Mouse (Mus musculus) kidney, postnatal 0 days (tissue): ENCODE data around the gene Rasa4. TPM values are rescaled to one million over a fixed set of nuclear protein-coding genes. Genes with fewer than 3 reads are reported as not detected.

Source experiments
- ATAC-seq: fragments of 200-750 bp; cut with Nextera tagmentation; replicated peaks from 2 replicates; pipeline ENCODE4 v1.8.0; 2017; ENCODE audit warnings: low read depth, moderate number of reproducible peaks, moderate TSS enrichment, moderate library complexity; ENCODE audit not compliant: low FRiP score
- DNase-seq: peaks from one replicate; pipeline ENCODE4 v3.0.0-alpha.2; 2016; ENCODE audit warnings: low spot score
- H3K27ac ChIP-seq: fragments of 300-500 bp; sonication (generic); 2 replicates; pipeline ENCODE4 v1.5.1; 2014; ENCODE audit warnings: mild to moderate bottlenecking
- H3K27me3 ChIP-seq: fragments of 300-500 bp; sonication (generic); 2 replicates; pipeline ENCODE4 v1.6.1; 2014; ENCODE audit warnings: low read length, mixed read lengths; ENCODE audit not compliant: insufficient read depth
- H3K36me3 ChIP-seq: fragments of 300-500 bp; sonication (generic); 2 replicates; pipeline ENCODE4 v1.6.1; 2014; ENCODE audit warnings: low read length, mixed read lengths; ENCODE audit not compliant: insufficient read depth
- H3K4me1 ChIP-seq: fragments of 300-500 bp; sonication (generic); replicated peaks from 2 replicates; pipeline ENCODE4 v1.6.1; 2014; ENCODE audit warnings: antibody characterized with exemption, low read length, mixed read lengths; ENCODE audit not compliant: insufficient read depth
- H3K4me2 ChIP-seq: fragments of 300-500 bp; sonication (generic); 2 replicates; pipeline ENCODE4 v1.6.1; 2014; ENCODE audit warnings: mild to moderate bottlenecking, low read length, moderate library complexity, mixed read lengths
- H3K4me3 ChIP-seq: fragments of 300-500 bp; sonication (generic); replicated peaks from 2 replicates; pipeline ENCODE4 v1.5.1; 2014; ENCODE audit warnings: low read depth, low read length
- H3K9ac ChIP-seq: fragments of 300-500 bp; sonication (generic); 2 replicates; pipeline ENCODE4 v1.6.1; 2014; ENCODE audit warnings: low read depth, low read length
- H3K9me3 ChIP-seq: fragments of 300-500 bp; sonication (generic); replicated peaks from 2 replicates; pipeline ENCODE4 v1.6.1; 2016; ENCODE audit warnings: low read length, inconsistent platforms, mixed read lengths
- CTCF ChIP-seq: IDR thresholded peaks from 2 replicates; pipeline ENCODE4 v1.5.1; 2016; ENCODE audit warnings: antibody characterized with exemption, low read depth, mild to moderate bottlenecking, moderate library complexity
- WGBS: fragments of 180-500 bp; shearing (Covaris S2); extraction: QIAGEN DNeasy Blood & Tissue Kit; methylation state at CpG from one replicate; pipeline ENCODE4 v1.1.7; 2014; 5-methylcytosine and 5-hydroxymethylcytosine counted together
- polyA plus RNA-seq: library from polyadenylated mRNA; unstranded; fragments of >200 nt; fragmentation: Nextera tagmentation; extraction: Ambion mirVana; gene quantifications from 2 replicates; pipeline ENCODE4 v1.2.1, GENCODE M21; 2015

Rasa4 gene
- 8.8 and 9.9 TPM in 2 replicates for polyA plus RNA-seq

DNA sequence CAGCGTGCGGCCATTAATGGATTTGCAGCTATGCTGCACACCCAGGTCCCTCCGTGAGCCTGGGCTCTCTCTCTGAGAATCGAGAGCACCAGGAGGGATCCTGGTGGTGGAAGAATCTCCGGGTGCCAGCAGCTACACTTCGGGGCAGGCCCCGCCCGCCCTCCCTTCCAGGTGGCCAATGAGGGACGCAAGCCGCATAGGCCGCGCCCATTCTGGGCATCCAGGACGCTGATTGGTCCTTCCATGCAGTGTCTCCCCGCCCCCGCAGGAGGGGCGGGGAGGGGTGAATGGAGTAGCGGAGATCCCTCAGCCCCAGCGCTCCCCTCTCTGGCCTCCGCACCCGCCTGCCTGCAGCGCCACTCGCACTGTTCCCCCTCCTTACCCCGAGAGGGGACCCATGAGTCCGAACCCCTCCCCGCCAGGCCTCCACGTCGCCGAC is at the start of gene Rasa4:
Gene Rasa4, plus strand, starts transcription at position 248 of the 439 bp plus-strand sequence.
- WGBS = under 1% methylated on average over 28 of the region's 28 CpGs
- H3K36me3 ChIP-seq = no peaks in the 10 kb centered on the region
- TF ChIP-seq CTCF = no peak; the same call in 1 of the 2 replicates
- H3K27me3 ChIP-seq = no peaks in the 10 kb centered on the region
- H3K9me3 ChIP-seq = no peaks in the 10 kb centered on the region
- no peak within 1 kb of the TSS for H3K27ac ChIP-seq
- no peaks in the 10 kb centered on the region for H3K4me1 ChIP-seq
- H3K4me2 ChIP-seq = peak within 1 kb of the TSS; percentile 98
- peak; percentile 92 for ATAC-seq
- H3K9ac ChIP-seq = peak within 1 kb of the TSS; percentile 55; the same call in 1 of the 2 replicates
- DNase-seq = peak; percentile 96
- peak within 1 kb of the TSS; percentile 66 for H3K4me3 ChIP-seq

DNA sequence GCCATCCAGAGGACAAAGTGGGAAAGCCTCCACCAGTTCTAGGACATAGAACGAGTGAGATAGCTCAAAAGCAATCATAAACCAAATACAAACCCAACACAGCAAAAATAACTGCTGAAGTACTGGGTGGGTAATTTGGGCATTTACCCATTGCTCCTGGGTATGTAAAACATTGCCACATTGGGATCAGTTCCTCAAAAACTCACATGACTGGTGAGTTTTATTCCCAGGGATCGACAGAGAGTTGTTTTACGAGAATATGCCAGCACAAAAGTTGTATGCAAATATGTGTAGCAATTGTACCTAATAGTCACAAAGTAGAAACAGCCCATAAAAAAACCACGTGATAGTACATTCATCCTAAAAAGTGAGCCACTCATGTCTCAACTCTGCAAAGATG is 48.8 kb upstream of the Rasa4 start:
- no peak for TF ChIP-seq CTCF
- Histone ChIP-seq H3K4me2 (no peak overlapping the region), H3K4me1 (no peaks in the 10 kb centered on the region), H3K4me3 (no peak overlapping the region), H3K9me3 (no peaks in the 10 kb centered on the region), H3K36me3 (peaks cover 28% of the 10 kb centered on the region), H3K9ac (no peak overlapping the region), H3K27ac (no peak overlapping the region), H3K27me3 (no peaks in the 10 kb centered on the region)
- ATAC-seq (no peak), DNase-seq (no peak)
- 81% methylated on average over 4 of the region's 4 CpGs for WGBS

DNA sequence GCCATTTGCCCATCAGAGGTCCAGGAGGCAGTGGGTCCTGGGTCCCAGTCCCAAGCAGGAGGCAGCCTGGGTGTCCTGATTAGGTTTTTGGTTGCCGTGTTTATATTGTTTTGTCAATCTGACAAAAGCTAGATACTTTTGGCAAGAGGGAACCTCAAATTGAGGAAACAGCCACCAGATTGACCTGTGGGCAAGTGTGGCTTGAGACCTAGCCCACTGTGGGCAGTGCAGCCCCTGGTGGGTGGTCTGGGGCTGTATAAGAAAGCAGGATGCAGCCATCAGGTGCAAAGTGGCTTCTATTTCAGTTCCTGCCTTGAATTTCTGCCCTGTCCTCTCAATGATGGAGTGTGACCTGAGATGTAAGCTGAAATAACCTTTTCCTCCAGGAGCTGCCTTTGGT is 48.4 kb upstream of the Rasa4 start:
- Histone ChIP-seq H3K4me3 (no peak overlapping the region), H3K9me3 (no peaks in the 10 kb centered on the region), H3K4me1 (no peaks in the 10 kb centered on the region), H3K36me3 (peaks cover 24% of the 10 kb centered on the region), H3K4me2 (no peak overlapping the region), H3K27ac (no peak overlapping the region), H3K9ac (no peak overlapping the region), H3K27me3 (no peaks in the 10 kb centered on the region)
- ATAC-seq (no peak), DNase-seq (no peak)
- TF ChIP-seq CTCF = no peak
- WGBS = 92% methylated on average over 1 of the region's 1 CpGs

DNA sequence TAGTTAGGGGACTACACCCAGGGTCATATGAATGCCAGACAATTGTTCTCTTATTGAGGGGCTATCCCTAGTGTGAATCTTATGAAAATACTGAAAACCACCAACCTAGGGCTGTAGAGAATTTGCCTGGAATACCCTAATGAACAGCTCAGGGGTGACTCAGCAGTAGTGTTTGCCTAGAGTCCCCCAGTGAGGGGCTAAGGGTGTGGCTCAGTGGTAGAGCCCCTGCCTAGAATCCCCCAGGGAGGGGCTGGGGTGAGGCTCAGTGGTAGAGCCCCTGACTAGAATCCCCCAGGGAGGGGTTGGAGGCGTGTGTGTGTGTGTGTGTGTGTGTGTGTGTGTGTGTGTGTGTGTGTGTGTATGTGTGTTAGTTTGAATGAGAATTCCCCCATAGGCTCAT is 47.0 kb upstream of the Rasa4 start:
- no peak overlapping the region for H3K4me3 ChIP-seq
- no peaks in the 10 kb centered on the region for H3K4me1 ChIP-seq
- no peak overlapping the region for H3K9ac ChIP-seq
- WGBS = 55% methylated on average over 1 of the region's 1 CpGs
- H3K4me2 ChIP-seq = no peak overlapping the region
- no peak for DNase-seq
- no peaks in the 10 kb centered on the region for H3K27me3 ChIP-seq
- H3K36me3 ChIP-seq = peaks cover 12% of the 10 kb centered on the region
- H3K9me3 ChIP-seq = no peaks in the 10 kb centered on the region
- ATAC-seq = no peak
- no peak overlapping the region for H3K27ac ChIP-seq
- TF ChIP-seq CTCF = no peak

DNA sequence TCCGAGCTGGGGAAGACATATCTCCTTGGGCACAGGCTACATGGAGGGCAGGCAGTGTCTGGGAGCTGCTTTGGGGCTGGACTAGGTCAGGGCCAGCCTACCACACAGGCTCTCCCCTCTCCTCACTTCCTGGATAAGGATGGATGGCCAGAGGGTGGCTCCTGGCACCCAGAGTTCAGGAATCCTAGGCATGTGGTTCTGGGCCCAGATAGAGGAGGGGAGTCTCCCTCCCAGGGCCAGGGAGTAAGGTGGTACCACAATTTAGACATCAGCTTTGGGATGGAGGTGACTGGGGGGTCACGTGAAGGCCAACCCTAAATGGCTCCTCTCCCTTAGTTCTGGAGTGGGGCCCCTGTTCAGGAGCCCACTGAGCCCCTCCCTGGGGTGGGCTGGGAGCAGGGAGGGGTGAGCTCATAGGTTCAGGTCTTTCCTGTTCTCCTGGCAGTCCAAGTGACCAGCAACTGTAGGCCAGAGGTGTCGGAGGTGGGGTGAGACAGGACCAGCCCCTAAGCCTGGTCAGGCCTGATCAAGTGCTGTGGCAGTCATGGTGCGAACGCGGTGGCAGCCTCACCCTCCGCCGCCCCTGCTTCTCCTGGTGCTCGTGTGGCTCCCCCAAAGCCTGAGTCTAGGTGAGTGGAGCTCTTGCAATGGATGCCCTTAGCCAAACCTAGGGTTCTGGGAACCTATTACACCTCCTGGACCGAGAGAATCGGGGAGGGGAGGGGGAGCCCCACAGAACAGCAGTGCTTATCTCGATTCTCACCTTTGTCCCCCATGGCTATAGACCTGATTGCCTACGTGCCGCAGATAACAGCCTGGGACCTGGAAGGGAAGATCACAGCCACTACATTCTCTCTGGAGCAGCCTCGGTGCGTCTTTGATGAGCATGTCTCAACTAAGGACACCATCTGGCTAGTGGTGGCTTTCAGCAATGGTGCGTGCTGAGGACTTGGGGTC is 45.2 kb upstream of the Rasa4 start, which contains the start of gene Upk3b:
Gene Upk3b, plus strand, starts transcription at position 239 of the 957 bp plus-strand sequence.
- Histone ChIP-seq H3K4me1 (no peaks in the 10 kb centered on the region), H3K27ac (no peak within 1 kb of the TSS), H3K4me2 (no peak within 1 kb of the TSS), H3K4me3 (no peak within 1 kb of the TSS), H3K9me3 (no peaks in the 10 kb centered on the region), H3K27me3 (no peaks in the 10 kb centered on the region), H3K9ac (no peak within 1 kb of the TSS), H3K36me3 (no peaks in the 10 kb centered on the region)
- 76% methylated on average over 17 of the region's 17 CpGs for WGBS
- no peak for TF ChIP-seq CTCF
- ATAC-seq (peak; percentile 44; the same call in 1 of the 2 replicates), DNase-seq (no peak)

DNA sequence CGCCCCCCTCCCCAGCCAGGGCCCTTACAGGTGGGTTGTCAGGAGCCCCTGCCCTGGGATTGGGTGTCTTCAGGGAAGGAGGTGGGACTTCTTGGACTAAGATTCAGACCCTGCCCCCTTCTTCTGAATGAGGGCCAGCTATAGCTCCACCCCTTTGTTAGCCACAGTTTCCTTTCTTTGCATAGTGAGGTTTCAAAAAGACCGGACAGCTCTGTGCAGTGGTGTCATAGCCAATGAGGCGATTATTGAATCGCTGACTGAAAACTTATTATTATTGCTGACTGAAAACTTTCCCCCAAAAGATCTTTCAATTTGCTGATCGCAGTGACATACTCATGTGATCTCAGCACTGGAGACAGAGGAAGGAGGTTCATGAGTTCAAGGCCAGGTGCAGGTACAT is 43.5 kb upstream of the Rasa4 start:
- Histone ChIP-seq H3K27ac (no peak overlapping the region), H3K36me3 (no peaks in the 10 kb centered on the region), H3K9me3 (no peaks in the 10 kb centered on the region), H3K9ac (no peak overlapping the region), H3K4me1 (no peaks in the 10 kb centered on the region), H3K27me3 (no peaks in the 10 kb centered on the region), H3K4me3 (no peak overlapping the region), H3K4me2 (0 out of 2 replicates have a peak overlapping the region, but pooled peaks have one; percentile 29)
- DNase-seq = peak; percentile 50
- no peak for ATAC-seq
- 47% methylated on average over 5 of the region's 5 CpGs for WGBS
- no peak for TF ChIP-seq CTCF
